Mouse (Mus musculus) adrenal gland, postnatal 36 days (tissue): Measurements from ENCODE around the gene Rras2. TPM values are rescaled to one million over a fixed set of nuclear protein-coding genes. Genes with fewer than 3 reads are reported as not detected.

Experiments used
- DNase-seq, 2 experiments: peaks; one replicate each; pipeline ENCODE4 v3.0.0; 2021; ENCODE audit warnings: mixed read lengths in 1 of 2
- total RNA-seq, 2 experiments: library from RNA; stranded (reverse); gene quantifications; 2 replicates each; pipeline ENCODE4 v1.2.3; 2021

The Rras2 gene
- total RNA-seq, 2 experiments from 2014 or later, result 27.5 to 39.3 TPM

DNA sequence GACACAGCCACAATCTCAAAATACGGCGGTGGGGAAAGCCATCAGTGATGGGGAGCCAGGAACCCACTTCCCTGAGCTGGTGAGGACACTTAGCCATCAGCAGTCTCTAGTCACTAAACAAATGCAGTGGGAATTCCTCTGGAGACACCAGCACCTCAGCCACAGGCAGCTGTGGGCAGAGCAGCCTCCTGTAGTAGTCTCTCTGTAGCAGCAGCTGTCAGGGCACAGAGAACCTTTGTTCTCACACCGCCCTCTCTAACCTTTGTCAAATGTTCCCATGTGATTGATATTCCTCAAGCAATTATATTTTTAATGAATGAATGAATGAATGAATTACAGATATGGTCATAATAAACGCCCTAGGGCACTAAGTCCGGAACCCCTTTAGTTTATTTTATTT lies 46.2 kb downstream of the Rras2 start:
- DNase-seq, result no peak

- peak; percentile 59 to 61 for DNase-seq
These were observed 47.1 kb downstream of the Rras2 start for GRCm38 (mm10) chr7:114070458-114070840.

GRCm38 (mm10) chr7:114069726-114070457 lies 47.7 kb downstream of the Rras2 start:
- no peak for DNase-seq

GRCm38 (mm10) chr7:114068956-114069533 lies 48.5 kb downstream of the Rras2 start:
- peak in 1 of 2 experiments; percentile 21 for DNase-seq

DNA sequence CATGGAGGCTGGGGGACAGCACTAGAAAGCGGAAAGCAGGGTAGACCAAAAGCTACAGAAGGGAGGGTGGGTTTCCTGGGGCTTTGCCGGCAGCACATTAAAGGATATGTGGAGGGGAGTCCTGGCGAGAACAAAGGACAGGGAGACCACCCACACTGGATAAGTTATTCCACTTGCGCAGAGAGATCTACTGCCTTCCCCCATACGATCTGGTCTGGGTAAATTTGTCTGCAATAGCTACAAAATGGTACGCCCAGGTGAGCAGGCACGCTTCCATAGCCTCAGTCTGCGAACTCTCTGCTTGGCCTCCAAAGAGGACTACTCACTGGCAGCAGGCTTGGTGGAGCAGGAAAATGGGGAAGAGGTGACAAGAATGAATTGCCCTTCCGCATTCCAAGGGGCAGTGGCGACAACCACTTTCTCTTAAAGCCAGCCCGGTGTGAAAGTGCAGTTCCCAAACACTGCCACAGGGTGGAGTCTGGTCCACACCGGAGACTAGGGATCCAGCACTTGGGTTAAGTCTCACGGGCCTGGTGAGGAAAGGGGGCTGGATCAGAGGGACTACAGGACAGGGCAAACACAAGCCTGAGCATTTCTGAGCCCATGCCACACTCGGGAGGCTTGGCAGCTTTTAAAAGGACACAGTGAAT lies 50.9 kb downstream of the Rras2 start:
- DNase-seq, result peak; percentile 83 to 86

GRCm38 (mm10) chr7:114065407-114066185 lies 52.0 kb downstream of the Rras2 start:
- DNase-seq, result no peak

DNA sequence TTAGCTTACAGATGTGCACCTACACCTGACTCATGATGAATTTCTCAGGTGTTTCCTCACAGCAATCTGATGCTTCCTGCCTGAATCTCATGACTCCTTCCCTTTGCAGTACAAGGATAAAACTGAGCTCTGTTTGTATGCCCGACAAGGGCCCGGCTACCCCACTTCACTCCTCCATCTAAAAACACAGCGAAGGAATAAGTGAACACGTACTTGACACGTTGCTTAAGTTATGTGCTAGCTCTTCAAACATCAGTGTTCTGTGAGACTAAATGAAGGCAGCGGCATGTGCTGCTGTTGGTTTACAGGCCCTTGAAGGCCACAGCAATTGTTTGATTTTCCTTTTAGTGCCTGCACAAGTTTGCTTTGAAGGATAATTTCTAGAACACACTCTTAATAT lies 53.6 kb downstream of the Rras2 start:
- DNase-seq, result no peak

DNA sequence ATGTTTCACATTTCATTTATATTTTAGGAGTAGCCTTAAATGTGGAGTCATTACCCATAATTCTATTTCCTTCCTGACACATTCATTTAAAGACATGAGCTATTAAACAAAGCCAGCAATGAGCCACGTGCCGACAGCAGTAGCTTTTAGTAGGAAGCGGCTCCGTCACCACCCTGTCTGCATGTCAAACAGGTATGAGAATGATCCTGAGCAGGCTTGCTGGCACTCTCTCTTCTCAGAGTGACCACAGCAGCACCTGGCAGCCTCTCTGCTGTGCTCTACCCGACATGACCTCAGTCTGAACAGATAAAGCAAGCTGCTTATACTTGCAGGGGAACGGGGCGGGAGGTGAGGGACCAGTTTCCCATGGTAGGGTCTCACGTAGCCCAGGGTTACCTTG lies 54.0 kb downstream of the Rras2 start:
- no peak for DNase-seq

GRCm38 (mm10) chr7:114062451-114062850 lies 55.1 kb downstream of the Rras2 start:
- peak; percentile 53 to 60 for DNase-seq

GRCm38 (mm10) chr7:114060445-114060844 lies 57.1 kb downstream of the Rras2 start:
- DNase-seq, result no peak

DNA sequence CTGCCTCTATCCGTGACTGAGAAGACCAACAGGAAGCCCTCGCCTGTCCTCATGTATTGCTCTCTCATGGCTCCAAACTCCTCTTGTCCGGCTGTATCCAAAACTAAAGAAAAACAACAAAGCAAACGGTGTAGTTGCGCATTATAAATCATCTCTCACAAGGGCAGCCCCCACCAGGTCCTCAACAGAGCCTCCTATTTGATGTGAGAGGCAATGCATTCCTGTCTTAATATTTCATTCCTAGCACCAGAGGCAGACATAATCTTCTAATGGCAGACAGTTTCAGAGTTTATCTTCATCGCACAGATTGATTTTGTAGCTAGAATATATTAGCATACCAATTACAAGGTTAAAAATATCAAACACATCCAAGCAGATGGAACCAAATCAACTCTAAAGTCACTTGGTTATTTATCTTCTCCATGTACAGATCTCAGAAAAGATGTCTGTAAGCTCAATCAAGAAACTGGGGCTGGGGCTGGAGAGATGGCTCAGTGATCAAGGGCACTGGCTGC lies 58.6 kb downstream of the Rras2 start:
- no peak for DNase-seq

GRCm38 (mm10) chr7:114058166-114058565 lies 59.4 kb downstream of the Rras2 start:
- DNase-seq, result no peak

DNA sequence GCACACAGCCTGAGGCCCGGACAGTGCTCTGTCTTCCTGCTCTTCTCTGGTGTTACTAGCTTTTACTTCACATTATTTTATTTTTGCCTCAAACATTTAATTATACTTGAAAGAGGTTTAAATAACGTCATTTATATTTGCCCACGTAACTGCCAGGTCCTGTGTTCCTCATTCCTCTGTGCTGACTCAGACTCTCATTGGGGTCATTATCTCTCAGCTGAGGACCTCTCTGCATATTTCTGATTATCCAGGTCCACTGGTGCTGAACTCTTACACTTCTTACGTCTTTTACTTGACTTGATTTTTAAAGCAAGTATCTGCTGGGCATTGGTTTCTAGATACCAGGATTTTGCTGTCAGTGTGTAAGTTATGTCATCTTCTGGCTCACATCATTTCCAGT lies 63.9 kb downstream of the Rras2 start:
- no peak for DNase-seq

GRCm38 (mm10) chr7:114045814-114046213 lies 71.8 kb downstream of the Rras2 start:
- no peak for DNase-seq

DNA sequence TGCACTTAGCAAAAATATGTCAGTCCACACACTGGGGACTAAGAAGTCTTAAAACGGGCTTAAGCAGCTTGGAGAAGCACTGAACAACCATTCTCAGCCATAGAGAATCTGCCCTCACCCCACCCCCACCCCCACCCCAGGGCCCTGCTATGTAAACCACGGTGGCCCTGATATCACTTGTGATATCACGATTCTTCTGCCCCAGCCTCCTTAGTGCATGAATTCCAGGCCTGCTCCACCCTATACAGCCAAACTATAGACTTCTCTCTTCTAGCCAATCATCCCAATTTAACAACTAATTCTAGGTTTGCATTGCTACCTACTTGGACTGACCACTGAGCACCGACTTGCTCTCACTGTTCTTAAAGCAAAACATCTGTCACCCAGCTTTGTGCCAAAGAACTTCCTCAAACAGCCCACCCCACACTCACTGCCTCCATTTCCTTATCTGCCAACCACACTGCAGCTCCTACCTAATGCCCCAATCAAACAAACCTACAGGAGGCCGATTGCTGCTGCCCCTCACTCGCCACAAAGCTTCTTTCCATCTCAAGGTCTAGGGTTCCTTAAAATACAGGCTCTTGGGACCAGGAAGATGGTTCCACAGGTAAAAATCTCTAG lies 73.5 kb downstream of the Rras2 start:
- no peak for DNase-seq

- no peak for DNase-seq
These were observed 74.3 kb downstream of the Rras2 start for GRCm38 (mm10) chr7:114042973-114043928.

GRCm38 (mm10) chr7:114041349-114041748 lies 76.2 kb downstream of the Rras2 start:
- DNase-seq, result no peak

- DNase-seq, result no peak
These were observed 80.3 kb downstream of the Rras2 start for GRCm38 (mm10) chr7:114037237-114037636.

DNA sequence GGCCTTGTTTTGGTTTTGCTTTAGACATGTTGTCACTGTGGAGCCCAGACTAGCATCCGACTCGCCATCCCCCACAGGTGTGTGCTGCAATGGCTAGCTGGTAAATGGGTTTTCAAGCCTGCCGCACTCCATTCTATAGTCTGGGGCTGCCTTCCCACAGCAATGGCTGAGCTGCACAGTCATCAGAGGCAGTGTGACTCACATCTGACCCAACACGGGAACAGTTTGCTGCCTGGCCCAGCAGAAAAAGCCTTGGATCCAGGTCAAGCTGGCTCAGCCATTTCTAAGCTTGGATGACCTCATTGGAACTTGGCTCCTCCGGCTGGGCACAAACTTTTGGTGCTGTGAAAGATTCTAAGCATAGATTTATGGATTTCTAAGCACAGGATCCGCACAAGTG lies 88.0 kb downstream of the Rras2 start:
- DNase-seq, result peak; percentile 87 to 88

- no peak for DNase-seq
These were observed 88.8 kb downstream of the Rras2 start for GRCm38 (mm10) chr7:114028828-114029227.

DNA sequence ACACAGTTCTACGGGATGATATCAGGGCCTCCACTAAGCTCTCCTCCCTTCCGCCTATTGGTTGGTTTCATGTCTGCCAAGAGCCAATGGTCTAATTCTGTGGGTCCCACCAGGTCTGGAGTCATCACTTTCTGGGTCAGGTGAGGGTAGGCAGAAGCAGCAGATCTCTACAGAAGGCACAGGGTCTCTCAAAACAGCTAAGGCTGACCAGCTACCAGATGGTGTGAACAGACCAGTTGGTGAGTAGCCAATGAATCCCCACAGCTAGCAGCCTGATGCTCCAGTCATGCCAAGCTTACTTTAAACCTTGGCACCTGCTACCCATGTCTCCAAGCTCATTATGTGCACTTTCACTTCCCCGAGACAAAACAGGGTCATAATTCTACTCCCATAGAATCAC lies 90.2 kb downstream of the Rras2 start:
- no peak for DNase-seq
